Mouse (Mus musculus): ENCODE measurements around the gene Alg9. TPM values are rescaled to one million over a fixed set of nuclear protein-coding genes. Genes with fewer than 3 reads are reported as not detected.

The Alg9 gene
- polyA plus RNA-seq, 1 experiment from 2014 or later: 54.1 TPM

- WGBS: 91% methylated on average over 14 of the region's 14 CpGs
- no peaks in the 10 kb centered on the region for H3K36me3 ChIP-seq (ENCODE audit: control insufficient read depth, insufficient read depth)
- no peak overlapping the region for H3K4me3 ChIP-seq (replicated peaks; ENCODE audit: low read length)
- no peak for ATAC-seq
- H3K9me3 ChIP-seq (ENCODE audit: control insufficient read depth, low read length): no peaks in the 10 kb centered on the region
- 0 out of 2 replicates have a peak, but pooled peaks cover 2% of the 10 kb centered on the region for H3K27me3 ChIP-seq (replicated peaks; ENCODE audit: control insufficient read depth, insufficient read depth, low read length)
- H3K4me1 ChIP-seq (replicated peaks; ENCODE audit: control insufficient read depth, insufficient read depth, low read length): peaks cover 12% of the 10 kb centered on the region
- no peak overlapping the region for H3K9ac ChIP-seq (replicated peaks; ENCODE audit: low read depth, low read length)
- no peak overlapping the region for H3K4me2 ChIP-seq (ENCODE audit: low read length)
- H3K27ac ChIP-seq (ENCODE audit: low read length): no peak overlapping the region
Observed at GRCm38 (mm10) chr9:50740867-50741784, 33.7 kb upstream of the Alg9 start.

DNA sequence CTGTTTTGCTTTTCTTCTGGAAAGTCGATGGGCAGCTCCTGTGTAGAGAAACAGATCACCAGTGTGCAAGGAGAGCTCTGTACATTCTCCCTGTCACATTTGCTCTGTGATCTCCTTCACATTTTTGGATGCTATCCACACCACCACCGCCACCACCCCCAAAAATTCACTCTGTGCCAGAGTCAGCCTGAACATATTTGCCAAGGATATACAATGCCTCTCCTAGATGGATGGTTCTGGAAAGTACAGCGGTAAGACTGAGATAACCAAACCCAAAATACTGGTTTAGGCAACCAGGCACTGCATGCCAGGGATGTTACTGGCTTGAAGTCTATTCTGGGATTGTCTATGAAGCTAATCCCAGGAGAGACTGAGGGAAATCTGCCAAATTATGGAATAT lies 32.6 kb upstream of the Alg9 start:
- H3K27ac ChIP-seq (ENCODE audit: low read length): no peak overlapping the region

DNA sequence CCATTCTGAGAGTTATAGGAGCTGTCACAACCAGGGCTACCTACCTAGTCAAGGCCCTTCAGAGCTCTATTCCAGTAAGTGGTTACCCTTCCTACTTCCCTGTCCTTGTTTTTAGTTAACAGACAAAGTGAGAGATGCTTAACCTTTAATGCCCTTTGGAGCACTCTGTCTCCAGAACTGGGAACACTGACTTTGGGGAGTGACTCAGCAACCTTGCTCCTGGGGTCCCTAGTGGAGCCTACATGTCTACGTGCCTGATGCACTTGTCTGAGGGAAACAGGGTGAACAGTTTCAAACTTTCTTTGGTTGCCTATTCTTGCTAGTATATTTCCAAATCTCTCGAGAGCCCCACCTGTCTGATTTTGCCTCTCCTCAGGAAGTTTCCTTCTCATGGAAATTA lies 32.1 kb upstream of the Alg9 start:
- no peak for ATAC-seq
- peaks cover 13% of the 10 kb centered on the region for H3K4me1 ChIP-seq (replicated peaks; ENCODE audit: control insufficient read depth, insufficient read depth, low read length)
- H3K36me3 ChIP-seq (ENCODE audit: control insufficient read depth, insufficient read depth): no peaks in the 10 kb centered on the region
- no peak overlapping the region for H3K4me3 ChIP-seq (replicated peaks; ENCODE audit: low read length)
- 80% methylated on average over 2 of the region's 2 CpGs for WGBS
- no peaks in the 10 kb centered on the region for H3K9me3 ChIP-seq (ENCODE audit: control insufficient read depth, low read length)
- H3K27me3 ChIP-seq (replicated peaks; ENCODE audit: control insufficient read depth, insufficient read depth, low read length): 0 out of 2 replicates have a peak, but pooled peaks cover 4% of the 10 kb centered on the region
- H3K27ac ChIP-seq (ENCODE audit: low read length): no peak overlapping the region
- H3K9ac ChIP-seq (replicated peaks; ENCODE audit: low read depth, low read length): no peak overlapping the region
- no peak overlapping the region for H3K4me2 ChIP-seq (ENCODE audit: low read length)

More for the DNA sequence above, 32.6 kb upstream of the Alg9 start:
- H3K9ac ChIP-seq (replicated peaks; ENCODE audit: low read depth, low read length): no peak overlapping the region
- no peak overlapping the region for H3K4me2 ChIP-seq (ENCODE audit: low read length)
- 0 out of 2 replicates have a peak, but pooled peaks cover 3% of the 10 kb centered on the region for H3K27me3 ChIP-seq (replicated peaks; ENCODE audit: control insufficient read depth, insufficient read depth, low read length)
- no peak for ATAC-seq
- H3K4me1 ChIP-seq (replicated peaks; ENCODE audit: control insufficient read depth, insufficient read depth, low read length): peaks cover 13% of the 10 kb centered on the region
- no peak overlapping the region for H3K4me3 ChIP-seq (replicated peaks; ENCODE audit: low read length)
- H3K9me3 ChIP-seq (ENCODE audit: control insufficient read depth, low read length): no peaks in the 10 kb centered on the region
- whole genome bisulfite sequencing: 78% methylated on average over 3 of the region's 3 CpGs
- no peaks in the 10 kb centered on the region for H3K36me3 ChIP-seq (ENCODE audit: control insufficient read depth, insufficient read depth)

GRCm38 (mm10) chr9:50745806-50746205 lies 29.0 kb upstream of the Alg9 start:
- 0 out of 2 replicates have a peak, but pooled peaks cover 5% of the 10 kb centered on the region for H3K27me3 ChIP-seq (replicated peaks; ENCODE audit: control insufficient read depth, insufficient read depth, low read length)
- no peak overlapping the region for H3K27ac ChIP-seq (ENCODE audit: low read length)
- H3K4me2 ChIP-seq (ENCODE audit: low read length): peak overlapping the region; percentile 53
- H3K9me3 ChIP-seq (ENCODE audit: control insufficient read depth, low read length): no peaks in the 10 kb centered on the region
- H3K36me3 ChIP-seq (ENCODE audit: control insufficient read depth, insufficient read depth): no peaks in the 10 kb centered on the region
- peak overlapping the region; percentile 33 for H3K4me3 ChIP-seq (replicated peaks; ENCODE audit: low read length)
- 14% methylated on average over 7 of the region's 7 CpGs for WGBS
- no peak for ATAC-seq
- H3K4me1 ChIP-seq (replicated peaks; ENCODE audit: control insufficient read depth, insufficient read depth, low read length): peaks cover 3% of the 10 kb centered on the region
- peak overlapping the region; percentile 42 for H3K9ac ChIP-seq (replicated peaks; ENCODE audit: low read depth, low read length)

GRCm38 (mm10) chr9:50746214-50746677 lies 28.6 kb upstream of the Alg9 start, which contains the start of gene 2310030G06Rik:
2310030G06Rik (minus strand) TSS chr9:50746536.
- no peaks in the 10 kb centered on the region for H3K9me3 ChIP-seq (ENCODE audit: control insufficient read depth, low read length)
- H3K27ac ChIP-seq (ENCODE audit: low read length): no peak within 1 kb of the TSS
- peaks cover 3% of the 10 kb centered on the region for H3K4me1 ChIP-seq (replicated peaks; ENCODE audit: control insufficient read depth, insufficient read depth, low read length)
- H3K9ac ChIP-seq (replicated peaks; ENCODE audit: low read depth, low read length): peak within 1 kb of the TSS; percentile 42
- H3K4me3 ChIP-seq (replicated peaks; ENCODE audit: low read length): peak within 1 kb of the TSS; percentile 33
- no peaks in the 10 kb centered on the region for H3K36me3 ChIP-seq (ENCODE audit: control insufficient read depth, insufficient read depth)
- peak; percentile 10; the same call in 1 of the 2 replicates for ATAC-seq
- WGBS: 2% methylated on average over 19 of the region's 19 CpGs
- 0 out of 2 replicates have a peak, but pooled peaks cover 5% of the 10 kb centered on the region for H3K27me3 ChIP-seq (replicated peaks; ENCODE audit: control insufficient read depth, insufficient read depth, low read length)
- peak within 1 kb of the TSS; percentile 53 for H3K4me2 ChIP-seq (ENCODE audit: low read length)

DNA sequence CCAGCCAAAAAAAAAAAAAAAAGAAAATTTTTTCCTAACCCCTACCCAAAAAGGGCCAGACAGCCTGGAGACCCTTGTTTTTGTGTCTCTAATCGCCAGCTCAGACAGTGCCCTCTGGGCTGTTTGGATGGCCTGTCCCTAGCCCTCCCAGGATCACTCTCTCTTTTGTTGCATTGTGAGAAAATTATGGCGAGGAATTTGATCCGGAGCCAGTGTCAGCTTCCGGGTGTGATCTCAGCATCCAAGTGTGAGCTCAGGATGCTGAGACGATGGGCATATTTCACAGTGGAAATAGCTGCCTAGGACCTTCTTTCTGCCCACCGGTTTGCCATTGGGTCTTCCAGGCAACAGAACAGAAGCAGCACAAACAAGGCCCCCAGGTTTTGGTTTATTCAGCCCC lies 24.1 kb upstream of the Alg9 start:
- no peaks in the 10 kb centered on the region for H3K36me3 ChIP-seq (ENCODE audit: control insufficient read depth, insufficient read depth)
- 61% methylated on average over 6 of the region's 6 CpGs for WGBS
- H3K4me3 ChIP-seq (replicated peaks; ENCODE audit: low read length): no peak overlapping the region
- H3K9me3 ChIP-seq (ENCODE audit: control insufficient read depth, low read length): no peaks in the 10 kb centered on the region
- H3K4me1 ChIP-seq (replicated peaks; ENCODE audit: control insufficient read depth, insufficient read depth, low read length): peaks cover 13% of the 10 kb centered on the region
- ATAC-seq: no peak
- no peak overlapping the region for H3K4me2 ChIP-seq (ENCODE audit: low read length)
- 0 out of 2 replicates have a peak, but pooled peaks cover 5% of the 10 kb centered on the region for H3K27me3 ChIP-seq (replicated peaks; ENCODE audit: control insufficient read depth, insufficient read depth, low read length)
- H3K27ac ChIP-seq (ENCODE audit: low read length): no peak overlapping the region
- H3K9ac ChIP-seq (replicated peaks; ENCODE audit: low read depth, low read length): no peak overlapping the region

DNA sequence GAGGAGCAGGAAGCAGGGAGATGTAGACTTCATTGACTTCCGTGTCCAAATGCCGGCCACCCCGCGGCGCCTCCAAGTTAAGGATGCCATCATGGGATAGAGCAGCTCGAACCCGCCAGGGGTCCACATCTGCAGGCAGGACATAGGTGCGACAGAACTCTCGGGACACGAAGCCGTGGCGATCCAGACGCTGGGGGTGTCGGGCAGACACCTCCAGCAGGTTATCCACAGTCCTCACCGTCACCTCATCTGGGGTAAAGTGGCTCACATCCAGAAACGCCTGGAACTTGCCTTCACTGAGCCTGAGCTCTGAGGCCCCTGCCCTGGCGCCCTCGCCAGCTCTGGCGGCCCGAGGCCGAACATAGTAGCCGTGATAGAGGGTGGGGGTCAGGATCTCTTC lies 23.5 kb upstream of the Alg9 start, which contains the start of gene Cryab:
Gene Cryab (plus strand): TSS at position 3 of the 400 bp plus-strand sequence.
- Histone ChIP-seq H3K9me3 (ENCODE audit: control insufficient read depth, low read length) (no peaks in the 10 kb centered on the region), H3K4me3 (replicated peaks; ENCODE audit: low read length) (no peak within 1 kb of the TSS), H3K27ac (ENCODE audit: low read length) (no peak within 1 kb of the TSS), H3K9ac (replicated peaks; ENCODE audit: low read depth, low read length) (no peak within 1 kb of the TSS), H3K36me3 (ENCODE audit: control insufficient read depth, insufficient read depth) (no peaks in the 10 kb centered on the region), H3K4me1 (replicated peaks; ENCODE audit: control insufficient read depth, insufficient read depth, low read length) (peaks cover 10% of the 10 kb centered on the region), H3K4me2 (ENCODE audit: low read length) (no peak within 1 kb of the TSS), H3K27me3 (replicated peaks; ENCODE audit: control insufficient read depth, insufficient read depth, low read length) (0 out of 2 replicates have a peak, but pooled peaks cover 2% of the 10 kb centered on the region)
- WGBS: 79% methylated on average over 22 of the region's 22 CpGs
- ATAC-seq: no peak

- 55% methylated on average over 14 of the region's 14 CpGs for WGBS
- Histone ChIP-seq H3K4me2 (ENCODE audit: low read length) (no peak within 1 kb of the TSS), H3K4me1 (replicated peaks; ENCODE audit: control insufficient read depth, insufficient read depth, low read length) (peaks cover 10% of the 10 kb centered on the region), H3K9ac (replicated peaks; ENCODE audit: low read depth, low read length) (no peak within 1 kb of the TSS), H3K36me3 (ENCODE audit: control insufficient read depth, insufficient read depth) (no peaks in the 10 kb centered on the region), H3K27ac (ENCODE audit: low read length) (no peak within 1 kb of the TSS), H3K4me3 (replicated peaks; ENCODE audit: low read length) (no peak within 1 kb of the TSS), H3K9me3 (ENCODE audit: control insufficient read depth, low read length) (no peaks in the 10 kb centered on the region), H3K27me3 (replicated peaks; ENCODE audit: control insufficient read depth, insufficient read depth, low read length) (0 out of 2 replicates have a peak, but pooled peaks cover 2% of the 10 kb centered on the region)
- ATAC-seq: no peak
Observed at GRCm38 (mm10) chr9:50752054-50752602, 22.7 kb upstream of the Alg9 start, which contains the start of gene Hspb2. Hspb2 (minus strand) TSS chr9:50752354.
